Mouse (Mus musculus) urinary bladder, adult 18-20 months (tissue): Measurements from ENCODE around the gene Gm20823.
"Not testable (repeated sequence)": the region's sequence is repeated elsewhere in the genome, so short reads cannot be mapped to it uniquely, and the experiment has no call there.

ENCODE experiments used
- DNase-seq, 2 experiments: peaks; one replicate each; pipeline ENCODE4 v3.0.0; 2022; ENCODE audit warnings: low spot score in 2 of 2, mixed read lengths in 2 of 2

Gm20823 gene

GRCm38 (mm10) chrY:62464745-62465144 lies at the start of gene Gm20823:
Gene Gm20823 (minus strand): TSS chrY:62464845.
- DNase-seq, result not testable (repeated sequence)
